Mouse (Mus musculus) forebrain, embryonic 15.5 days (tissue): ENCODE data around the gene Btbd16. TPM values are rescaled to one million over a fixed set of nuclear protein-coding genes. Genes with fewer than 3 reads are reported as not detected.

Experiments used
- ATAC-seq: fragments of 200-750 bp; cut with Nextera tagmentation; replicated peaks from 2 replicates; pipeline ENCODE4 v1.8.0; 2017; ENCODE audit warnings: mild to moderate bottlenecking, moderate TSS enrichment, moderate library complexity
- H3K27ac ChIP-seq: fragments of 300-500 bp; sonication (generic); replicated peaks from 2 replicates; pipeline ENCODE4 v1.5.1; 2015; ENCODE audit warnings: mild to moderate bottlenecking, inconsistent platforms
- H3K27me3 ChIP-seq: fragments of 300-500 bp; sonication (generic); 2 replicates; pipeline ENCODE4 v1.6.1; 2015; ENCODE audit warnings: inconsistent platforms
- H3K36me3 ChIP-seq: fragments of 300-500 bp; sonication (generic); 2 replicates; pipeline ENCODE4 v1.6.1; 2015; ENCODE audit warnings: mild to moderate bottlenecking, inconsistent platforms
- H3K4me1 ChIP-seq: fragments of 300-500 bp; sonication (generic); 2 replicates; pipeline ENCODE4 v1.6.1; 2015; ENCODE audit warnings: inconsistent platforms
- H3K4me2 ChIP-seq: fragments of 300-500 bp; sonication (generic); replicated peaks from 2 replicates; pipeline ENCODE4 v1.6.1; 2015; ENCODE audit warnings: mild to moderate bottlenecking, inconsistent platforms
- H3K4me3 ChIP-seq: fragments of 300-500 bp; sonication (generic); 2 replicates; pipeline ENCODE4 v1.5.1; 2015; ENCODE audit warnings: mild to moderate bottlenecking, inconsistent platforms
- H3K9ac ChIP-seq: fragments of 300-500 bp; sonication (generic); replicated peaks from 2 replicates; pipeline ENCODE4 v1.6.1; 2015; ENCODE audit warnings: mild to moderate bottlenecking, inconsistent platforms
- H3K9me3 ChIP-seq: fragments of 300-500 bp; sonication (generic); 2 replicates; pipeline ENCODE4 v1.6.1; 2016; ENCODE audit warnings: inconsistent platforms
- WGBS: fragments of 180-500 bp; shearing (Covaris S2); methylation state at CpG from one replicate; pipeline ENCODE4 v1.1.7; 2015; ENCODE audit warnings: mixed read lengths; 5-methylcytosine and 5-hydroxymethylcytosine counted together
- polyA plus RNA-seq: library from polyadenylated mRNA; unstranded; fragments of >200 nt; fragmentation: Nextera tagmentation; extraction: Ambion mirVana; gene quantifications from 2 replicates; pipeline ENCODE4 v1.2.1, GENCODE M21; 2015

Gene Btbd16
- polyA plus RNA-seq, 1 experiment from 2014 or later: not detected

DNA sequence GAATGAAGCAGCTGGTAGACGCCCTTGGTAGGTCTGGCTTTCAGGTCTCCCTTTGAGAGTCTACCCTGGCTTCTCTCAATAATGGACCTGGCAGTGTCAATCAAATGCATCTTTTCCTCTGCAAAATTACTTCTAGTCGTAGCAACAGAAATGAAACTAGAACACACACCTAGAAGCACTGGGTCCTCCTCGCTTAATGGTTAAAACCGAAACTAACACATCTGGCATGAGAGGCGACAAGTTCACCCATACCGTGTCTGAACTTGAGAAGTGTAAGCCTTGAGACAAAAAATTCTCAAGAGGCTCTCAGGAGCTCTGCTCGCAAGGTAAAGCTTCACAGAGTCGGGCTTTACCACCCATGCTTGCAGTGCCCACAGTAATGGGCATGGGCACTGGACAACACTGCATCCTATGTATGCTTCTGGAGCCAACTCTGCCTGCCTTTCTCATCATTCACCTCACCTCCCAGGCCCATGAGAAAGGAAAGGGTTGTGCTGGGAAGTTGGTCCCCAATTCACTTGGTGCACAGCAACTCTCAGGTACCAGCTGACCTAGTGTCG is 54.1 kb downstream of the Btbd16 start:
- Histone ChIP-seq H3K27ac (no peak overlapping the region), H3K4me1 (no peaks in the 10 kb centered on the region), H3K9ac (no peak overlapping the region), H3K4me3 (no peak overlapping the region), H3K27me3 (no peaks in the 10 kb centered on the region), H3K9me3 (no peaks in the 10 kb centered on the region), H3K4me2 (no peak overlapping the region), H3K36me3 (no peaks in the 10 kb centered on the region)
- ATAC-seq: no peak
- WGBS: 88% methylated on average over 9 of the region's 9 CpGs

DNA sequence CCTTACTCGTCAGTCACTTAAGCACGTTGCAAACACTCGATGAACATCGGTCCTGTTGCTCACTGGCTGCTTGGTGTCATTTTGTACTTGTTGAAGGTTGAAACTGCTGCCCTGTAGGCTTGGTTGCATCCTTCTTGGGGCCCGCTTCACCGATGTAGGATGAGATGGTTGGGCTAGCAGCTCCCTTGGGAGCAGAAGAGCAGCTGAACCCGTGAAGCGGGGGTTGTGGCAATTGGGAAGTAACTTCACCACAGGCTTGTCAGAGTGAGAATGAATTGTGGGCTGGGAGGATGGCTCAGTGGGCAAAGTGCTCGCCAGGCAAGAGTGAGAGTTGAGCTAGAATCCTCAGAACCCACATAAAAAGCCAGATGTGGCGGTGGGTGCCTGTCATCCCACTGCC is 54.6 kb downstream of the Btbd16 start:
- 92% methylated on average over 10 of the region's 10 CpGs for WGBS
- no peaks in the 10 kb centered on the region for H3K9me3 ChIP-seq
- H3K4me3 ChIP-seq: no peak overlapping the region
- H3K36me3 ChIP-seq: no peaks in the 10 kb centered on the region
- H3K4me2 ChIP-seq: no peak overlapping the region
- no peak overlapping the region for H3K9ac ChIP-seq
- no peaks in the 10 kb centered on the region for H3K4me1 ChIP-seq
- H3K27me3 ChIP-seq: no peaks in the 10 kb centered on the region
- ATAC-seq: no peak
- H3K27ac ChIP-seq: no peak overlapping the region

DNA sequence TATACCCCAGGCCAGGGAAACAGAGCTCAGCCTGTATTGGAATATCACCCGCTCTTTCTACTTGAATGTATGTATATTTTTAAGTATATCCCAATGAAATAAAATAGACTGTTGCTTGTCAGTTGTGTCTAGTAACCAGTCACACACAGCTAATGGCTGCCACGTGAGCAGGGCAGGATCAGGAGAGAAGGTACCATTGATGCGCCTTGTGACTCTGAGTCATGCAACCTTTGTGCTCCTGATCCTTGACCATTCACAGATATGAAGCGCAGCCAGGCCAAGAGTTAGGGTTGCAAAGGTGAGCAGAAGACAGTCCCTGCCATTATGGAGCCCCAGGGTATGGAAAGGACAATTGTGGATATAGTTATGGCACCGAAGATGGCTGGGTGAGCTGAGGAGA is 57.7 kb downstream of the Btbd16 start:
- no peaks in the 10 kb centered on the region for H3K36me3 ChIP-seq
- ATAC-seq: no peak
- H3K4me2 ChIP-seq: no peak overlapping the region
- H3K27ac ChIP-seq: no peak overlapping the region
- 89% methylated on average over 5 of the region's 5 CpGs for WGBS
- no peak overlapping the region for H3K9ac ChIP-seq
- no peak overlapping the region for H3K4me3 ChIP-seq
- H3K9me3 ChIP-seq: no peaks in the 10 kb centered on the region
- H3K4me1 ChIP-seq: peaks cover 11% of the 10 kb centered on the region
- peaks cover 4% of the 10 kb centered on the region; the same call in 1 of the 2 replicates for H3K27me3 ChIP-seq

DNA sequence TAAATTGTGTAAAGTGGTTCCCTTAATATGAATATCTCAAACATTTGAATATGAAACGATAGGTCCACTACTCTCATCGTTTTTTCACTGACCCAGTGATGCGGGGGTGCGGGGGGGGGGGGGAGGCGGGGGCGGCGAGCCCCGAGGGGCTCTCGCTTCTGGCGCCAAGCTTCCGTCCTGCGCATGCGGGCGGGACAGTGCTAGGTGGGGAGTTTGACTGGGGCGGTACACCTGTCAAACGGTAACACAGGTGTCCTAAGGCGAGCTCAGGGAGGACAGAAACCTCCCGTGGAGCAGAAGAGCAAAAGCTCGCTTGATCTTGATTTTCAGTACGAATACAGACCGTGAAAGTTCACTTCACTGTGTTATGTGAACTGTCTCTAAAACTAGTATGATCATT is 60.4 kb downstream of the Btbd16 start:
- WGBS: 16% methylated on average over 21 of the region's 21 CpGs
- no peak overlapping the region for H3K9ac ChIP-seq
- no peak overlapping the region for H3K4me3 ChIP-seq
- no peak overlapping the region for H3K4me2 ChIP-seq
- H3K27ac ChIP-seq: no peak overlapping the region
- ATAC-seq: peak; percentile 89
- H3K36me3 ChIP-seq: no peaks in the 10 kb centered on the region
- H3K4me1 ChIP-seq: peaks cover 25% of the 10 kb centered on the region
- H3K27me3 ChIP-seq: peaks cover 4% of the 10 kb centered on the region; the same call in 1 of the 2 replicates
- no peaks in the 10 kb centered on the region for H3K9me3 ChIP-seq

DNA sequence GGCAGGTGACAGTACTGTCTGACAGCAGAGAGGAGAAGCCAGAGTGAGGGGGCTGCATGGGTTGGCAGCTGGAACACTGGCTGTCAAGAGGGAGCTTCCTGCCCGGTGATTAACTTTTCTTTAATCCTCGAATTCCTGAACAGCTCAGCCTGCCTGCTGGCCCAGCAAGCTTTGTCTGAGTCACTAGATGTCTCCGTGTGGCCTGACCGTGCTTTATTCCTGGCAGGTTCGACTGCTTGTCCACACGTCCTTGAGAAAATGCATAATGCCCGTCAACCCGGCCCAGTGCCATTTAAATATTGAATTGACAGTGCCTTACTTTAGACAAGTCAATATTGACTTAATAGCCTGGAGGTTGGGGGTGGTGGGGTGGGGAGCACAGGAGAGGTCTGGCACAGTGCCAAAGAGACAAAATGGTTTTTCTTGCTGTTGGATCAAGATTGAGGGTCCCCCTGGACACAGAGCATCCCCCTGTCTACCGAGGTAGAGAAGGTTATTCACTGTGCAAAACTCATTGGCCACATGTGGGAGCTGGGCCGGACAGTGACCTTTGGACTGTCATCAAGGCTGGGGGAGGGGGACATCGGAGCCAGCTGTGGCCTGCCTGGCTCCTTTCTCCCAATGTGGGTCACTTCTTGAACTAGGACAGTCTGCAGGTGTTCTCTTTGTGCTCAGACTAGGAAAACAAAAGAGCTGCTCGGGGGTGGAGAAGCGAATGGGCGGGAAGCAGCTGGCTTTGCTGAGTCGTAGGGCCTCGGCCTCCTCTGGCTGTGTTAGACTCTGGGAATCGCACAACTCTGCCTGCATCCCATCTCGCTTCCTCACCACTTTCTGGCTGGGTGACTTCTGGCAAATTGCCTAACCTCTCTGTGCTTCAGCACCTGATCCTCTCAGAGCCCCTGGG is 61.3 kb downstream of the Btbd16 start:
- no peak for ATAC-seq
- no peak overlapping the region for H3K27ac ChIP-seq
- no peak overlapping the region for H3K4me3 ChIP-seq
- WGBS: 6% methylated on average over 18 of the region's 18 CpGs
- peaks cover 25% of the 10 kb centered on the region for H3K4me1 ChIP-seq
- H3K27me3 ChIP-seq: peaks cover 4% of the 10 kb centered on the region; the same call in 1 of the 2 replicates
- H3K4me2 ChIP-seq: no peak overlapping the region
- no peaks in the 10 kb centered on the region for H3K9me3 ChIP-seq
- H3K9ac ChIP-seq: no peak overlapping the region
- no peaks in the 10 kb centered on the region for H3K36me3 ChIP-seq

DNA sequence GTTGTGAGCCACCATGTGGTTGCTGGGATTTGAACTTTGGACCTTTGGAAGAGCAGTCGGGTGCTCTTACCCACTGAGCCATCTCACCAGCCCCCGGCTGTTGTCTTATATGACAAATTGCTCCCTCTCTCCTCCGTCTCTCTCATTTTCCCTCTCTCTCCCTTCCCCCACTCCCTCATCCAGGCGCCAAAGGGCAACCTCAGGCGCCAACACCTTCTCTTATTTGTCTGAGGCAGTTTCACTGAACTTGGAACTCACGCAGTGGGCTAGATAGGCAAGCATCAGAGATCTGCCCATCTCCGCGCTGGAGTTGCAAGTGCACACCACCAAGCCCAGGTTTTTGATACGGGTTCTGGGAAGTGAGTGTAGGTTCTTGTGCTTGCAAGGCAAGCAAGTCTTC is 62.2 kb downstream of the Btbd16 start:
- ATAC-seq: no peak
- H3K27ac ChIP-seq: no peak overlapping the region
- H3K36me3 ChIP-seq: no peaks in the 10 kb centered on the region
- peaks cover 25% of the 10 kb centered on the region for H3K4me1 ChIP-seq
- no peak overlapping the region for H3K4me3 ChIP-seq
- WGBS: 79% methylated on average over 9 of the region's 9 CpGs
- no peaks in the 10 kb centered on the region for H3K9me3 ChIP-seq
- no peak overlapping the region for H3K9ac ChIP-seq
- no peak overlapping the region for H3K4me2 ChIP-seq
- peaks cover 4% of the 10 kb centered on the region; the same call in 1 of the 2 replicates for H3K27me3 ChIP-seq

DNA sequence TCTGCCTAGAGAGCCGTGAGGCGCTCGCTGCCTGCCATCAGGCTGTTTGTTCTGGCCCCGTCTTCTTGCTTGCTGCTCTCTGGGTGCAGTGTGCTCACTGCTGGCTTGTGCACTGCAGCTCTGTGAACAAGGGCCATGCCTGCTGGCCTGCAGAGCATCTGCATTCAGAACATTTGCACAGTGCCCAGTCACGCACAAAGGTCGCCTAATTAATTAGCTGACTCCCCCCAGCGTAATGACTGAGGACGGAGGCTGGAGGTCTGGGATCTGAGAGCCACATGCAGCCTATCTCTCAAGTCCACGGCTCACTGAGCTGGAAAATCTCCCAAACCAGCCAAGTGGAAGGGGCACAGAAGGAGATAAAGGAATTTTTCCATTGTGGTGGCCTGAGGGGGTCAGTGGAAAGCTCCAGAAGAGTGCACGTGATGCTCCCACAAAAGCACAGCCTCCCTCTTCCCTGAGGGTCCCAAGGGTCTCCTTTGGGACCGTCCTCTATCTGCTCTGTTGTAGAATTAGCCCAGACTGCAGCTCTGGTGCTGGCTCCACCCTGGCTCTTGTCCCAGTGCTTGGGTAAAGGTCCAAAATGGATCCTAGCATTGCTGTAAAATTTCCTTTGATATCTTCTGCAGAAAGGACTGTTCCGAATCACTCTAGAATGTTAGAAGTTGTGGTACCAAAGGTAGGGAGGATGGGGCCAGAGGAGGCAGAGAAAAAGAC is 64.2 kb downstream of the Btbd16 start:
- Histone ChIP-seq H3K9ac (no peak overlapping the region), H3K4me3 (no peak overlapping the region), H3K9me3 (no peaks in the 10 kb centered on the region), H3K4me1 (peaks cover 25% of the 10 kb centered on the region), H3K4me2 (no peak overlapping the region), H3K27me3 (peaks cover 4% of the 10 kb centered on the region; the same call in 1 of the 2 replicates), H3K36me3 (no peaks in the 10 kb centered on the region), H3K27ac (no peak overlapping the region; the same call in 1 of the 2 replicates)
- 8% methylated on average over 12 of the region's 12 CpGs for WGBS
- ATAC-seq: peak; percentile 74

DNA sequence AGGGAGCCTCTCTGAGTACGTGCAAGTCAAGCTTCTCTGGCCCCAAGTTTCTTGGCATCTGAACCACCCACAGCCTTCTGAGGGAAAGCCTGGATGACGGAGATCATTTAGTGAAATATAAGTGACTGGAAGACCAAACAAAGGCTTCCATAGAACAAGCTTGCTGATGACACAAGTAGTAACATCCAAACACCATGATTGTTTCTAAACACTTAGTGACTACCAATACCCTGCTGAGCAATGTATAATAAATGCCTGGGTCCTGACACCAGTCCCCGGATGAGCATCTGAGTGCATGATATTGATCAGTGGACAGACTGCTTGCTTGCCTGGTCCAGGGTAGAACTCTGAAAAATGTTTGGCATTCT is 64.8 kb downstream of the Btbd16 start:
- no peak overlapping the region for H3K9ac ChIP-seq
- no peaks in the 10 kb centered on the region for H3K9me3 ChIP-seq
- peaks cover 25% of the 10 kb centered on the region for H3K4me1 ChIP-seq
- no peak overlapping the region for H3K4me2 ChIP-seq
- no peak for ATAC-seq
- no peak overlapping the region; the same call in 1 of the 2 replicates for H3K27ac ChIP-seq
- 37% methylated on average over 3 of the region's 3 CpGs for WGBS
- peaks cover 4% of the 10 kb centered on the region; the same call in 1 of the 2 replicates for H3K27me3 ChIP-seq
- H3K4me3 ChIP-seq: no peak overlapping the region
- H3K36me3 ChIP-seq: no peaks in the 10 kb centered on the region

DNA sequence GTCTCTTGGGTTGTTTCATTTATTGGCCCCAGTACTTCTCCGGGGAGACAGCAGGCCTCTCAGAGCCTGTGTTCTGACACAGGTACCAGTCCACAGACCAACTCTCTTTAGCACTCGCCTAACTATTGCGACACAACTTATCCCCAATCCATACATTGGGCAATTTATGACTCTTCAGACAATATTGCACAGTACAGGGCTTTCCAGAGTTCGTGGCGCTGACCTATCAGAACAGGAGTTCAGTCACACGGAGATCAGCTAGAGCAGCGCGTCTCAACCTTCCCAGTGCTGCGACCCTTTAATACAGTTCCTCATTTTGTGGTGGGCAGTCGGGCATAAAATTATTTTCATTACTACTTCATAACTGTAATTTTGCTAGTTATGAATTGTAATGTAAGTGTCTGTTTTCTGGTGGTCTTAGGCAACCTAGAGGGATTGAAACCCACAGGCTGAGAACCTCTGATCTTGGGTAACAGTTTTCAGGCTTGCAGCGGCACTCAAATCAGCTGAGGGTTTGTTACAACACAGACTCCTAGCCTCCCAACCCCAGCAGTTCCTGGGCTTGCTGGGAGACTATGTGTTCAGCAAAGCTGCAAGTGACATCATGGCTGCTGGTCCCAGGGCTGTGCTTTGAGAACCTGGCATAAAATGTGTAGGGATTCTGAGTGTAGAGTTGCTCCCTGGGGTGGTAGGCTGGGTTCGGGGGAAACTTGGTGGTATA is 65.7 kb downstream of the Btbd16 start:
- no peak for ATAC-seq
- 89% methylated on average over 12 of the region's 12 CpGs for WGBS
- no peak overlapping the region for H3K4me2 ChIP-seq
- no peaks in the 10 kb centered on the region; the same call in 1 of the 2 replicates for H3K27me3 ChIP-seq
- no peak overlapping the region for H3K27ac ChIP-seq
- no peaks in the 10 kb centered on the region for H3K9me3 ChIP-seq
- peaks cover 25% of the 10 kb centered on the region for H3K4me1 ChIP-seq
- no peaks in the 10 kb centered on the region for H3K36me3 ChIP-seq
- H3K9ac ChIP-seq: no peak overlapping the region
- H3K4me3 ChIP-seq: no peak overlapping the region

DNA sequence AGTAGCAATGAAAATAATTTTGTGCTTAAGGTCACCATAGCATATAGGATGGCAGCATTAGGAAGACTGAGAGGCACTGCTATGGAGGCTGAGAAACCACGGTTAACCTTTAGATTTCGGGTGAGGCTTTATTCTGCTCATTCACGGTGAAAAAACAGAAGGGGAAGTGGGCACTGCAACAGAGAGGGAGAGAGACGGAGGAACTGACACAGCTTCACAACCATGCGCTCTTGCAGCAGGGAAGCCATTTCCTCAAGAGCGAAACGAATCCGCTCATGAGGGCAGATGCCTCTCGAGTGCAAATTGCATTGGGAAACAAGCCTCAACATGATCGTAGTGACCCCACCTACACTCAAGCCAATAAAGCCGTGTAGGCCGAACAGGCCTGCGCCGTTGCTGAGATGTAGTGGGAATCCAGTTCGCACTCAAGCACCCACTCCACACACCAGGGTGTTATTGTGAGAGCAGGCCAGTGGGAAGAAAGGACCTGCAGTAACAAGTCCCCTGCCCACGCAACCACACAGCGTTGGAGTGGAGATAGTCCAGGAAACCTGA is 73.4 kb downstream of the Btbd16 start:
- no peaks in the 10 kb centered on the region for H3K27me3 ChIP-seq
- H3K4me2 ChIP-seq: no peak overlapping the region
- no peaks in the 10 kb centered on the region for H3K4me1 ChIP-seq
- no peak overlapping the region for H3K27ac ChIP-seq
- no peak overlapping the region for H3K9ac ChIP-seq
- H3K36me3 ChIP-seq: no peaks in the 10 kb centered on the region
- no peak for ATAC-seq
- H3K9me3 ChIP-seq: no peaks in the 10 kb centered on the region
- H3K4me3 ChIP-seq: no peak overlapping the region
- 89% methylated on average over 17 of the region's 17 CpGs for WGBS

DNA sequence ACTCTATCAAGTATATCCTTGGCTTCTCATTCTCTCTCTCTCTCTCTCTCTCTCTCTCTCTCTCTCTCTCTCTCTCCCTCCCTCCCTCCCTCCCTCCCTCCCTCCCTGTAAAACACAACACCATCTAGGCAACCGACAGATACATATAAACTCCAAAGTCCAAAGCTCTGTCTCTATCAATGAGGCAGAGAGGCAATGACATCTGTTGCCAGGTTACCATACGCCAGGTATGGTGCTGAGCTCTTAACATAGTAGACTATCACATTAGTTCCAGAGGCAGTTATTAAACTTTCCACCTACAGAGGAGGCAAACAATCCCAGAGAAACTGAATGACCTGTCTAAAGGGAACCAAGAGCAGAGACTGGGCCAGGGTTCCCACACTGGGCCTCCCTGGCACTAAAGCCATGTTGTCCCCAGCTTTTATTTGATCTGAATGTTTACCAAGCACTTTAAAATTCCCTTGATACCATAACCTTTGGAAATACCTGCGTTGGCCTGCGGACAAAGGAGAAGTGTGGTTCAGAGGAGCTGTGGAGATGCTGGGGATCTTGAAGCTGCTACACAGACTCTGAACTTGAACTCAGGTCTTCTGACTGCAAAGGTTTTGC is 80.9 kb downstream of the Btbd16 start:
- no peak overlapping the region for H3K4me3 ChIP-seq
- H3K4me2 ChIP-seq: no peak overlapping the region
- WGBS: 87% methylated on average over 4 of the region's 4 CpGs
- H3K9ac ChIP-seq: no peak overlapping the region
- H3K36me3 ChIP-seq: no peaks in the 10 kb centered on the region
- no peak for ATAC-seq
- no peak overlapping the region for H3K27ac ChIP-seq
- no peaks in the 10 kb centered on the region for H3K9me3 ChIP-seq
- no peaks in the 10 kb centered on the region for H3K27me3 ChIP-seq
- H3K4me1 ChIP-seq: no peaks in the 10 kb centered on the region
